Mouse (Mus musculus) megakaryocyte, embryonic 14.5 days (primary cell): ENCODE results near the gene Ngly1.

ENCODE experiments used
- FLI1 ChIP-seq: IDR thresholded peaks from 2 replicates; pipeline ENCODE4 v1.6.1; 2012; ENCODE audit warnings: low read length, inconsistent platforms, mixed read lengths
- GATA1 ChIP-seq: IDR thresholded peaks from 3 replicates; pipeline ENCODE4 v1.6.1; 2012; ENCODE audit warnings: mixed read lengths, low read length, inconsistent platforms, borderline replicate concordance

- no peak for TF ChIP-seq FLI1
- no peak for TF ChIP-seq GATA1
Observed at GRCm38 (mm10) chr14:16229395-16229794, 19.7 kb upstream of the Ngly1 start.
